Mouse (Mus musculus) liver (tissue): Measurements from ENCODE around the gene Pard3b.
A peak's percentile ranks its signal among the peaks of the same experiment; 100 is the strongest.

ENCODE experiments used
- DNase-seq: peaks from one replicate; pipeline ENCODE4 v3.0.0-alpha.2; 2020; ENCODE audit warnings: mixed read lengths

The Pard3b gene

GRCm38 (mm10) chr1:62254888-62255287 is 616.3 kb downstream of the Pard3b start:
- no peak for DNase-seq

- no peak for DNase-seq
Observed at GRCm38 (mm10) chr1:62276466-62276865, 637.8 kb downstream of the Pard3b start.

- DNase-seq, result no peak
Observed at GRCm38 (mm10) chr1:62278586-62278985, 640.0 kb downstream of the Pard3b start.

GRCm38 (mm10) chr1:62280586-62280985 is 642.0 kb downstream of the Pard3b start:
- no peak for DNase-seq

- DNase-seq, result no peak
Observed at GRCm38 (mm10) chr1:62282835-62283234, 644.2 kb downstream of the Pard3b start.

GRCm38 (mm10) chr1:62283624-62284023 is 645.0 kb downstream of the Pard3b start:
- DNase-seq, result no peak

- DNase-seq, result no peak
Observed at GRCm38 (mm10) chr1:62309376-62309775, 670.8 kb downstream of the Pard3b start.

GRCm38 (mm10) chr1:62325237-62325636 is 686.6 kb downstream of the Pard3b start:
- no peak for DNase-seq

GRCm38 (mm10) chr1:62327743-62328142 is 689.1 kb downstream of the Pard3b start:
- no peak for DNase-seq

GRCm38 (mm10) chr1:62328808-62329207 is 690.2 kb downstream of the Pard3b start:
- DNase-seq, result no peak

- no peak for DNase-seq
Observed at GRCm38 (mm10) chr1:62333016-62333415, 694.4 kb downstream of the Pard3b start.

GRCm38 (mm10) chr1:62334196-62334595 is 695.6 kb downstream of the Pard3b start:
- no peak for DNase-seq

GRCm38 (mm10) chr1:62340261-62340660 is 701.6 kb downstream of the Pard3b start:
- no peak for DNase-seq

GRCm38 (mm10) chr1:62344286-62344685 is 705.7 kb downstream of the Pard3b start:
- DNase-seq, result no peak

GRCm38 (mm10) chr1:62348371-62348770 is 709.7 kb downstream of the Pard3b start:
- no peak for DNase-seq

GRCm38 (mm10) chr1:62355496-62355895 is 716.9 kb downstream of the Pard3b start:
- DNase-seq, result no peak

- DNase-seq, result no peak
Observed at GRCm38 (mm10) chr1:62374427-62375050, 735.9 kb downstream of the Pard3b start.

GRCm38 (mm10) chr1:62378335-62378734 is 739.7 kb downstream of the Pard3b start:
- DNase-seq, result no peak

GRCm38 (mm10) chr1:62382807-62383514 is 744.3 kb downstream of the Pard3b start:
- DNase-seq, result peak; percentile 50

GRCm38 (mm10) chr1:62384241-62384640 is 745.6 kb downstream of the Pard3b start:
- no peak for DNase-seq

GRCm38 (mm10) chr1:62388013-62388412 is 749.4 kb downstream of the Pard3b start:
- DNase-seq, result no peak

GRCm38 (mm10) chr1:62392863-62393262 is 754.2 kb downstream of the Pard3b start:
- no peak for DNase-seq

GRCm38 (mm10) chr1:62394555-62394954 is 755.9 kb downstream of the Pard3b start:
- no peak for DNase-seq

GRCm38 (mm10) chr1:62398261-62398660 is 759.6 kb downstream of the Pard3b start:
- no peak for DNase-seq

GRCm38 (mm10) chr1:62398738-62399137 is 760.1 kb downstream of the Pard3b start:
- DNase-seq, result no peak
